11 mouse cellular contexts compared by ENCODE assay signal in the genomic region with DNA sequence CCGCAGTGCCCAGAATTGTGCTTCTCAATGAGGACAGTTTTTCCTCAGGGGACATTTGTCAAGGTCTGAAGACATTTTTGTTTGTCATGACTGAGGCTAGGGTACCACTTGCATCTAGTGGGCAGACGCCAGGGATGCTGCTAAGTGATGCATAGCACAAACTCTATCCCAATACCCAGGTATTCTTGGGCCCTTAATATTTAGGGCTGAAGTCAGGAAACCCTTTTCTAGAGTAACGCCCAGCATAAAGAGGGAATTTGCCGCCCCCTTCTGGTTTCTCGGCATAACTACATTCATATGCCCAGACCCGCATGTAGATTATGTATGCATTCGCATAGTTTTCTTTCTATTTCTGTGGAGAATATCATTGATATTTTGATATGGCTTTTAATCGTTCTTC. TPM values are rescaled to one million over a fixed set of nuclear protein-coding genes. Genes with fewer than 3 reads are reported as not detected.
A peak's percentile ranks its signal among the peaks of the same experiment; 100 is the strongest.
DNase-seq lines count a peak whose midpoint lies in the region; ATAC-seq and TF ChIP-seq lines count a peak whose summit lies in the region.
"Had no signal": no experiment of that assay in that cellular context is flagged by ENCODE, and none has a peak within 500 bp of the region (broad histone marks: within the 10 kb centered on the region; RNA-seq: fewer than 3 reads in every experiment).

No protein-coding gene starts in this region.

- no peak overlapping the region for H3K9ac ChIP-seq in MEL (ENCODE audit: control insufficient read depth, low read depth, low read length, poor library complexity, severe bottlenecking)
- no peak overlapping the region for H3K9ac ChIP-seq in forebrain, postnatal 0 days
- no peak overlapping the region for H3K9ac ChIP-seq in liver, postnatal 0 days (replicated peaks)
- H3K9ac ChIP-seq: heart, embryonic 15.5 days had no signal

- no peak for TF ChIP-seq EP300 in MEL (IDR thresholded peaks at IDR 0.05; ENCODE audit: low read depth in 1 of 2, low read length in 2 of 2)
- TF ChIP-seq EP300 in liver, postnatal 0 days (IDR thresholded peaks at IDR 0.05; ENCODE audit: low read depth): no peak

- peak; percentile 41 for DNase-seq in gastrocnemius, adult 18-20 months (ENCODE audit: low spot score)
- DNase-seq in gastrocnemius, postnatal 25 days: no peak
- peak; percentile 89 for DNase-seq in MEL (ENCODE audit: low read depth, low spot score)
- peak; percentile 6 for DNase-seq in cerebellum, adult 11 months
- peak; percentile 64 for DNase-seq in forebrain, postnatal 0 days
- DNase-seq in kidney, adult 18-20 months: peak; percentile 39
- DNase-seq in liver, postnatal 0 days: peak; percentile 66
- peak; percentile 70 for DNase-seq in retina, postnatal 1 day

- no peak for TF ChIP-seq POLR2A in MEL (IDR thresholded peaks at IDR 0.05; ENCODE audit: control insufficient read depth in 1 of 2, insufficient read depth in 1 of 2, low read depth in 1 of 2, low read length in 2 of 2, poor library complexity in 1 of 2)

- no peaks in the 10 kb centered on the region for H3K36me3 ChIP-seq in MEL (ENCODE audit: control insufficient read depth in 1 of 2, insufficient read depth in 2 of 2, low read length in 2 of 2)
- H3K36me3 ChIP-seq in forebrain, postnatal 0 days (ENCODE audit: insufficient read depth): no peaks in the 10 kb centered on the region
- H3K36me3 ChIP-seq in liver, postnatal 0 days (replicated peaks; ENCODE audit: insufficient read depth, low read length): no peaks in the 10 kb centered on the region
- H3K36me3 ChIP-seq: heart, embryonic 15.5 days had no signal

- no peak overlapping the region for H3K4me2 ChIP-seq in forebrain, postnatal 0 days (ENCODE audit: low read depth)
- H3K4me2 ChIP-seq in liver, postnatal 0 days (ENCODE audit: low read depth, low read length): no peak overlapping the region
- H3K4me2 ChIP-seq: heart, embryonic 15.5 days had no signal

- peak; percentile 20; the same call in 1 of the 2 replicates for ATAC-seq in forebrain, postnatal 0 days
- ATAC-seq in liver, postnatal 0 days: no peak

- no peaks in the 10 kb centered on the region for H3K4me1 ChIP-seq in MEL (ENCODE audit: control insufficient read depth in 1 of 2, insufficient read depth in 2 of 2, low read length in 2 of 2)
- no peaks in the 10 kb centered on the region for H3K4me1 ChIP-seq in forebrain, postnatal 0 days (ENCODE audit: insufficient read depth)
- H3K4me1 ChIP-seq in liver, postnatal 0 days (ENCODE audit: insufficient read depth): 0 out of 2 replicates have a peak, but pooled peaks cover 2% of the 10 kb centered on the region
- H3K4me1 ChIP-seq: heart, embryonic 15.5 days had no signal

- 28% methylated on average over 8 of the region's 8 CpGs for WGBS in forebrain, postnatal 0 days
- 18% methylated on average over 8 of the region's 8 CpGs for WGBS in liver, postnatal 0 days (ENCODE audit: insufficient replicate concordance)

- peak; percentile 92 for TF ChIP-seq RAD21 in MEL (IDR thresholded peaks at IDR 0.05; ENCODE audit: low read depth, low read length)

- H3K27me3 ChIP-seq in MEL (ENCODE audit: control insufficient read depth in 1 of 2, insufficient read depth in 2 of 2, low read length in 2 of 2): peaks cover 0 to 2% of the 10 kb centered on the region in 2 experiments; a peak in 1 of 4 replicates
- no peaks in the 10 kb centered on the region for H3K27me3 ChIP-seq in forebrain, postnatal 0 days (ENCODE audit: insufficient read depth, low read length)
- H3K27me3 ChIP-seq in liver, postnatal 0 days (ENCODE audit: insufficient read depth, low read length): no peaks in the 10 kb centered on the region
- H3K27me3 ChIP-seq: heart, embryonic 15.5 days had no signal

- TF ChIP-seq CTCF in MEL (IDR thresholded peaks at IDR 0.05 in 2 of 3, conservative IDR thresholded peaks at IDR 0.05 in 1 of 3; ENCODE audit: control insufficient read depth in 1 of 3, insufficient read depth in 1 of 3, low read depth in 2 of 3, low read length in 3 of 3, poor library complexity in 1 of 3, severe bottlenecking in 1 of 3): peak; percentile 72 to 97 (median 91)
- peak; percentile 73 for TF ChIP-seq CTCF in forebrain, postnatal 0 days (IDR thresholded peaks at IDR 0.05; ENCODE audit: low read depth)
- peak; percentile 82 for TF ChIP-seq CTCF in liver, postnatal 0 days (IDR thresholded peaks at IDR 0.05; ENCODE audit: low read depth)

- no peak overlapping the region for H3K27ac ChIP-seq in MEL (ENCODE audit: control insufficient read depth, low read depth, low read length)
- H3K27ac ChIP-seq in forebrain, postnatal 0 days (ENCODE audit: low read depth, low read length): no peak overlapping the region
- H3K27ac ChIP-seq in liver, postnatal 0 days (ENCODE audit: low read depth): peak overlapping the region; percentile 56; the same call in 1 of the 2 replicates
- H3K27ac ChIP-seq: heart, embryonic 15.5 days had no signal

- no peak overlapping the region for H3K4me3 ChIP-seq in MEL (ENCODE audit: control insufficient read depth in 1 of 2, insufficient read depth in 1 of 2, low read depth in 2 of 2, low read length in 2 of 2)
- H3K4me3 ChIP-seq in forebrain, postnatal 0 days (ENCODE audit: low read depth, low read length): no peak overlapping the region
- H3K4me3 ChIP-seq in liver, postnatal 0 days (ENCODE audit: low read depth, low read length): no peak overlapping the region
- H3K4me3 ChIP-seq: heart, embryonic 15.5 days had no signal

- H3K9me3 ChIP-seq in MEL (replicated peaks; ENCODE audit: insufficient read depth, low read length): no peaks in the 10 kb centered on the region
- no peaks in the 10 kb centered on the region for H3K9me3 ChIP-seq in forebrain, postnatal 0 days (ENCODE audit: low read length)
- H3K9me3 ChIP-seq in liver, postnatal 0 days (ENCODE audit: low read length): no peaks in the 10 kb centered on the region
- H3K9me3 ChIP-seq: heart, embryonic 15.5 days had no signal

- no peaks in the 10 kb centered on the region for H3K79me2 ChIP-seq in MEL (ENCODE audit: control insufficient read depth, insufficient read depth, low read length, poor library complexity)

TF ChIP-seq in MEL, 35 proteins besides CTCF, POLR2A, EP300 and RAD21 (continues in another document):
- TF ChIP-seq GATA1 (IDR thresholded peaks at IDR 0.05; ENCODE audit: low read depth, low read length) (no peak), ZC3H11A (IDR thresholded peaks at IDR 0.05; ENCODE audit: low read depth, low read length) (peak; percentile 79), GABPA (IDR thresholded peaks at IDR 0.05; ENCODE audit: low read depth, low read length) (no peak), MAZ (IDR thresholded peaks at IDR 0.05; ENCODE audit: low read depth, low read length) (no peak), ZMIZ1 (IDR thresholded peaks at IDR 0.05; ENCODE audit: low read depth, low read length) (no peak), SMC3 (IDR thresholded peaks at IDR 0.05; ENCODE audit: low read depth, low read length) (peak; percentile 89), ZKSCAN1 (IDR thresholded peaks at IDR 0.05; ENCODE audit: low read depth, low read length) (no peak), ZNF384 (IDR thresholded peaks at IDR 0.05; ENCODE audit: low read depth, low read length) (peak; percentile 6; the same call in 1 of the 2 replicates), JUND (IDR thresholded peaks at IDR 0.05; ENCODE audit: low read depth, low read length) (0 out of 2 replicates have a peak, but pooled peaks have one; percentile 33), NRF1 (IDR thresholded peaks at IDR 0.05; ENCODE audit: insufficient read depth, low read depth, low read length, poor library complexity, severe bottlenecking) (no peak), CHD1 (IDR thresholded peaks at IDR 0.05; ENCODE audit: low read depth, low read length) (no peak), NELFE (IDR thresholded peaks at IDR 0.05; ENCODE audit: low read depth, low read length) (no peak), POLR2AphosphoS2 (IDR thresholded peaks at IDR 0.05; ENCODE audit: low read length) (no peak), SIN3A (IDR thresholded peaks at IDR 0.05; ENCODE audit: low read length) (0 out of 2 replicates have a peak, but pooled peaks have one; percentile 15), RCOR1 (IDR thresholded peaks at IDR 0.05; ENCODE audit: low read depth, low read length) (no peak), TAL1 (IDR thresholded peaks at IDR 0.05; ENCODE audit: low read length) (no peak), E2F4 (IDR thresholded peaks at IDR 0.05; ENCODE audit: borderline replicate concordance, low read depth, low read length) (no peak), USF2 (IDR thresholded peaks at IDR 0.05; ENCODE audit: borderline replicate concordance in 1 of 2, insufficient read depth in 1 of 2, low read depth in 1 of 2, low read length in 2 of 2) (no peak)

RNA-seq across cellular contexts. Expression of a gene that starts 7.8 kb away (rescaled TPM):
- under 1 TPM in 1 of 2 experiments, not detected in 1; 0.09 TPM for total RNA-seq in gastrocnemius, adult 18-20 months (2021)
- total RNA-seq in gastrocnemius, postnatal 25 days (2021): not detected
- not detected in 2 replicates for total RNA-seq in MEL (2012; rRNA removed)
- not detected for polyA plus RNA-seq in MEL (2012; ENCODE audit: insufficient read depth in 1 of 2, insufficient read length in 2 of 2, low read depth in 1 of 2, low replicate concordance in 2 of 2, missing spikeins in 1 of 2)
- not detected in 2 replicates for total RNA-seq in forebrain, postnatal 0 days (2014; rRNA removed)
- not detected in 2 replicates for polyA plus RNA-seq in forebrain, postnatal 0 days (2015; fragmentation: Nextera tagmentation; extraction: Ambion mirVana)
- polyA plus RNA-seq in liver, postnatal 0 days (2015; fragmentation: Nextera tagmentation; extraction: Ambion mirVana): 0.85 and 1.1 TPM in 2 replicates
- polyA plus RNA-seq: C2C12 had no signal

RNA-seq across cellular contexts. Expression of a gene that starts 31.7 kb away (rescaled TPM):
- not detected for total RNA-seq in gastrocnemius, adult 18-20 months (2021)
- total RNA-seq in gastrocnemius, postnatal 25 days (2021): not detected
- total RNA-seq in MEL (2012; rRNA removed): not detected in 2 replicates
- not detected for polyA plus RNA-seq in MEL (2012; ENCODE audit: insufficient read depth in 1 of 2, insufficient read length in 2 of 2, low read depth in 1 of 2, low replicate concordance in 2 of 2, missing spikeins in 1 of 2)
- total RNA-seq in forebrain, postnatal 0 days (2014; rRNA removed): not detected in 2 replicates
- polyA plus RNA-seq in forebrain, postnatal 0 days (2015; fragmentation: Nextera tagmentation; extraction: Ambion mirVana): not detected in 2 replicates
- not detected in 2 replicates for polyA plus RNA-seq in liver, postnatal 0 days (2015; fragmentation: Nextera tagmentation; extraction: Ambion mirVana)
- polyA plus RNA-seq: C2C12; heart, embryonic 15.5 days; stomach, embryonic 14.5 days had no signal

RNA-seq across cellular contexts. Expression of a gene that starts 40.4 kb away (rescaled TPM):
- under 1 TPM in 1 of 2 experiments, not detected in 1; 0.14 TPM for total RNA-seq in gastrocnemius, adult 18-20 months (2021)
- total RNA-seq in gastrocnemius, postnatal 25 days (2021): under 1 TPM; 0.10 to 0.27 TPM
- total RNA-seq in MEL (2012; rRNA removed): not detected in 2 replicates
- polyA plus RNA-seq in MEL (2012; ENCODE audit: insufficient read depth in 1 of 2, insufficient read length in 2 of 2, low read depth in 1 of 2, low replicate concordance in 2 of 2, missing spikeins in 1 of 2): under 1 TPM in 1 of 2 experiments, not detected in 1; 0.25 TPM
- 0.46 TPM in 1 of 2 replicates, not detected in the other for total RNA-seq in forebrain, postnatal 0 days (2014; rRNA removed)
- polyA plus RNA-seq in forebrain, postnatal 0 days (2015; fragmentation: Nextera tagmentation; extraction: Ambion mirVana): 0.10 and 0.20 TPM in 2 replicates
- 1.4 and 2.2 TPM in 2 replicates for polyA plus RNA-seq in liver, postnatal 0 days (2015; fragmentation: Nextera tagmentation; extraction: Ambion mirVana)
- polyA plus RNA-seq: C2C12; stomach, embryonic 14.5 days had no signal
